Comparison of ENCODE assay signal across 24 mouse cellular contexts in the genomic region with DNA sequence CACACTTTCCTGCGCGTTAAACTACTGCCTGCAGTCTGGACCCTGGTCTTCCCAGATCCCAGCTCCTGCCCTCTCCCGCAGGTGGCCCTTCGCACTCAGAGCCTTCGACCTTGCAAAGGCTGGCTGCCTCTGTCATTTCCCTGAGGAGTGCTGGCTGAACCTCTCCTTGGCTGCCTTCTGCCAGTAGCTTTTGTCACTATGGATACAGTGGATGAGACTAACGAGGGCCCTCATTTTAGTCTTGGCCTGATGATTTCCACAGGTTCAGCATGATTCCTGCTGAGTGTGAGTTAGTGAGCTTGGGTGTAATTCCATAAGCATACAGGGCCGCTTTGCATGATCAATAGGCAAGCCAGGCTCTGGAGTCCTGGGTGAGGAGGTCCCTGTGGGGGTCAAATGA. TPM values are rescaled to one million over a fixed set of nuclear protein-coding genes. Genes with fewer than 3 reads are reported as not detected.
DNase-seq lines count a peak whose midpoint lies in the region; ATAC-seq and TF ChIP-seq lines count a peak whose summit lies in the region.
"Had no signal": no experiment of that assay in that cellular context is flagged by ENCODE, and none has a peak within 500 bp of the region (broad histone marks: within the 10 kb centered on the region; RNA-seq: fewer than 3 reads in every experiment).

No protein-coding gene starts in this region.

- H3K4me1 ChIP-seq in midbrain, embryonic 16.5 days (ENCODE audit: control insufficient read depth, insufficient read depth, low read length): peaks cover 11% of the 10 kb centered on the region
- H3K4me1 ChIP-seq: limb, embryonic 13.5 days; liver, embryonic 13.5 days had no signal

- H3K27ac ChIP-seq in layer of hippocampus, adult 2 months: peak overlapping the region; percentile 78
- H3K27ac ChIP-seq in midbrain, embryonic 16.5 days (ENCODE audit: low read length): peak overlapping the region; percentile 6; the same call in 1 of the 2 replicates
- H3K27ac ChIP-seq: forebrain, embryonic 13.5 days; kidney, postnatal 0 days; limb, embryonic 13.5 days; liver, embryonic 13.5 days; neural tube, embryonic 15.5 days had no signal

- no peak for TF ChIP-seq CTCF in layer of hippocampus, adult 2 months (conservative IDR thresholded peaks at IDR 0.05)

- WGBS in midbrain, embryonic 16.5 days: 61% methylated on average over 7 of the region's 7 CpGs

- peak; percentile 57; the same call in 1 of the 2 replicates for ATAC-seq in midbrain, embryonic 16.5 days
- ATAC-seq: forebrain, embryonic 13.5 days had no signal

- DNase-seq in cerebellum, postnatal 10 days: peak; percentile 43 to 49
- no peak for DNase-seq in cerebellum, postnatal 25 days
- DNase-seq in heart, adult 11 months: peak; percentile 62
- DNase-seq in heart, postnatal 4 days: no peak
- no peak for DNase-seq in layer of hippocampus, adult 2 months (ENCODE audit: low spot score in 2 of 2)
- DNase-seq in layer of hippocampus, adult 9-10 months (ENCODE audit: low spot score): no peak
- no peak for DNase-seq in ovary, postnatal 10 days (ENCODE audit: low spot score)
- DNase-seq: adrenal gland, postnatal 10 days; cerebellum, adult 2 months; gastrocnemius, postnatal 14 days; heart, adult 18-20 months; heart, postnatal 14 days; kidney, adult 2 months; liver, embryonic 13.5 days; lung, adult 2 months; lung, postnatal 14 days; thymus, adult 2 months had no signal

- no peak overlapping the region for H3K4me3 ChIP-seq in layer of hippocampus, adult 2 months
- no peak overlapping the region for H3K4me3 ChIP-seq in midbrain, embryonic 16.5 days (ENCODE audit: low read depth, low read length)
- H3K4me3 ChIP-seq: forebrain, embryonic 13.5 days; heart, embryonic 12.5 days; limb, embryonic 13.5 days; liver, embryonic 13.5 days; neural tube, embryonic 15.5 days had no signal

- no peaks in the 10 kb centered on the region for H3K36me3 ChIP-seq in midbrain, embryonic 16.5 days (ENCODE audit: control insufficient read depth, insufficient read depth, low read length)
- H3K36me3 ChIP-seq: heart, embryonic 12.5 days; limb, embryonic 13.5 days; liver, embryonic 13.5 days; neural tube, embryonic 15.5 days had no signal

- no peaks in the 10 kb centered on the region for H3K9me3 ChIP-seq in midbrain, embryonic 16.5 days (replicated peaks; ENCODE audit: control insufficient read depth, low read length, poor library complexity, severe bottlenecking)
- H3K9me3 ChIP-seq: forebrain, embryonic 13.5 days; heart, embryonic 12.5 days; limb, embryonic 13.5 days; liver, embryonic 13.5 days; neural tube, embryonic 15.5 days had no signal

- no peaks in the 10 kb centered on the region for H3K27me3 ChIP-seq in midbrain, embryonic 16.5 days (ENCODE audit: control insufficient read depth, insufficient read depth, low read depth, low read length)
- H3K27me3 ChIP-seq: forebrain, embryonic 13.5 days; heart, embryonic 12.5 days; limb, embryonic 13.5 days; liver, embryonic 13.5 days; neural tube, embryonic 15.5 days had no signal

- H3K4me2 ChIP-seq in midbrain, embryonic 16.5 days (ENCODE audit: low read length): no peak overlapping the region
- H3K4me2 ChIP-seq: forebrain, embryonic 13.5 days; heart, embryonic 12.5 days; limb, embryonic 13.5 days; liver, embryonic 13.5 days; neural tube, embryonic 15.5 days had no signal

- H3K9ac ChIP-seq in midbrain, embryonic 16.5 days (ENCODE audit: low read depth, low read length): no peak overlapping the region
- H3K9ac ChIP-seq: forebrain, embryonic 13.5 days; heart, embryonic 12.5 days; limb, embryonic 13.5 days; liver, embryonic 13.5 days; neural tube, embryonic 15.5 days had no signal

RNA-seq across cellular contexts. Expression of gene Tmem150c, which starts 16.0 kb away (rescaled TPM):
- total RNA-seq in heart, postnatal 4 days (2021): 1 to 10 TPM; 3.7 to 4.7 TPM
- total RNA-seq in layer of hippocampus, adult 2 months (2021): 10 to 100 TPM; 79.7 to 88.9 TPM
- polyA plus RNA-seq in midbrain, embryonic 16.5 days (2015; fragmentation: Nextera tagmentation; extraction: Ambion mirVana): 51.9 and 60.2 TPM in 2 replicates
- total RNA-seq: megakaryocyte progenitor cell, adult 5-6 weeks had no signal

Comparison
In these comparisons a context has a peak if more than half of its experiments do, and no peak if none do; other contexts are left out.
1. DNase-seq: peak in cerebellum, postnatal 10 days (2 of 2) and heart, adult 11 months (single experiment); none in cerebellum, postnatal 25 days (0 of 2), heart, postnatal 4 days (single experiment), layer of hippocampus, adult 2 months (0 of 2), layer of hippocampus, adult 9-10 months (single experiment) and ovary, postnatal 10 days (single experiment).
2. RNA of gene Tmem150c, which starts 16.0 kb away (total RNA-seq): 79.7 to 88.9 TPM in layer of hippocampus, adult 2 months; 3.7 to 4.7 TPM in heart, postnatal 4 days; every median in the first group is over 10 times any median in the second.